Mouse (Mus musculus) heart, postnatal 0 days (tissue): Measurements from ENCODE around the gene Galns.

Experiments used
- CTCF ChIP-seq: IDR thresholded peaks from 2 replicates; pipeline ENCODE4 v1.5.1; 2016; ENCODE audit warnings: antibody characterized with exemption, control low read depth, low read depth
- EP300 ChIP-seq: IDR thresholded peaks from 2 replicates; pipeline ENCODE4 v1.6.1; 2016; ENCODE audit warnings: antibody characterized with exemption, low read depth

- TF ChIP-seq CTCF: no peak
- TF ChIP-seq EP300: no peak
Measured at GRCm38 (mm10) chr8:122586749-122587148, 24.5 kb downstream of the Galns start.
